Mouse (Mus musculus): ENCODE measurements at regions not wholly inside any gene's neighbourhood (a gene's known extent, or its start where the extent isn't known, plus 50 kb on each side); places are given as distances from the start of the nearest gene placed in this dataset.

- no peak for TF ChIP-seq CTCF (IDR thresholded peaks at IDR 0.05; ENCODE audit: low read depth, low read length)
- no peak for TF ChIP-seq GATA1 (IDR thresholded peaks at IDR 0.05; ENCODE audit: borderline replicate concordance, low read length)
- TF ChIP-seq TAL1 (conservative IDR thresholded peaks at IDR 0.05; ENCODE audit: low read depth, low read length) = no peak
- no peak for TF ChIP-seq GATA2 (IDR thresholded peaks at IDR 0.05; ENCODE audit: borderline replicate concordance, low read depth, low read length)
- TF ChIP-seq POLR2AphosphoS5 (IDR thresholded peaks at IDR 0.05; ENCODE audit: insufficient replicate concordance, low read depth, low read length) = no peak
Measured at GRCm38 (mm10) chr6:126340098-126340610, 173.4 kb upstream of the Ntf3 start.
